Mouse (Mus musculus) heart, adult 2 months (tissue): Measurements from ENCODE around the gene Exoc3l2.

Source experiments
- CTCF ChIP-seq: fragments of 200-600 bp; IDR thresholded peaks from 2 replicates; pipeline ENCODE4 v1.8.1; 2022; ENCODE audit warnings: antibody characterized with exemption, mild to moderate bottlenecking, moderate library complexity
- POLR2A ChIP-seq: fragments of 200-500 bp; IDR thresholded peaks from 2 replicates; pipeline ENCODE4 v1.6.1; 2011; ENCODE audit warnings: mild to moderate bottlenecking, low read depth, low read length, control low read depth; ENCODE audit not compliant: insufficient read depth

- no peak for TF ChIP-seq POLR2A
- TF ChIP-seq CTCF: no peak
Measured at GRCm38 (mm10) chr7:19509786-19510185, 46.7 kb downstream of the Exoc3l2 start.
